Mouse (Mus musculus): ENCODE data around the gene Gm20661. TPM values are rescaled to one million over a fixed set of nuclear protein-coding genes. Genes with fewer than 3 reads are reported as not detected.
A peak's percentile ranks its signal among the peaks of the same experiment; 100 is the strongest.

Gene Gm20661
- polyA plus RNA-seq, 1 experiment, result not detected

- H3K79me2 ChIP-seq (ENCODE audit: control insufficient read depth, insufficient read depth), result no peaks in the 10 kb centered on the region
- H3K4me3 ChIP-seq, result no peak overlapping the region
- H3K27me3 ChIP-seq (ENCODE audit: control insufficient read depth, insufficient read depth, insufficient read length), result peaks cover 22% of the 10 kb centered on the region
- H3ac ChIP-seq (ENCODE audit: control insufficient read depth, insufficient read length), result no peak overlapping the region
- no peaks in the 10 kb centered on the region for H3K36me3 ChIP-seq (ENCODE audit: control insufficient read depth, insufficient read depth)
- no peak overlapping the region for H3K4me2 ChIP-seq (ENCODE audit: low read depth)
- TF ChIP-seq MAX (IDR thresholded peaks at IDR 0.05; ENCODE audit: low read depth) (no peak), USF1 (IDR thresholded peaks at IDR 0.05; ENCODE audit: low read depth) (no peak), POLR2AphosphoS2 (IDR thresholded peaks at IDR 0.05; ENCODE audit: insufficient read length, low read depth) (no peak), TCF3 (IDR thresholded peaks at IDR 0.05; ENCODE audit: insufficient read length, low read depth) (no peak), TCF12 (IDR thresholded peaks at IDR 0.05; ENCODE audit: insufficient read depth, poor library complexity, severe bottlenecking) (no peak), SRF (IDR thresholded peaks at IDR 0.05; ENCODE audit: control insufficient read depth, insufficient read length, low read depth) (no peak), REST (IDR thresholded peaks at IDR 0.05; ENCODE audit: insufficient read depth, insufficient read length) (no peak), CEBPB (IDR thresholded peaks at IDR 0.05; ENCODE audit: insufficient read depth, poor library complexity, severe bottlenecking) (no peak), MYOD1 (IDR thresholded peaks at IDR 0.05; ENCODE audit: control insufficient read depth in 1 of 3, insufficient read length in 2 of 3, low read depth in 2 of 3) (no peak), POLR2A (IDR thresholded peaks at IDR 0.05; ENCODE audit: insufficient read length, low read depth) (no peak), MYOG (IDR thresholded peaks at IDR 0.05; ENCODE audit: control insufficient read depth in 1 of 3, insufficient read depth in 1 of 3, insufficient read length in 2 of 3, low read depth in 2 of 3) (no peak), E2F4 (IDR thresholded peaks at IDR 0.05; ENCODE audit: insufficient read depth) (no peak)
Observed at GRCm38 (mm10) chr9:107993013-107993412, 10.2 kb downstream of the Gm20661 start.

- Histone ChIP-seq H3K27me3 (ENCODE audit: control insufficient read depth, insufficient read depth, insufficient read length) (peaks cover 37% of the 10 kb centered on the region), H3ac (ENCODE audit: control insufficient read depth, insufficient read length) (no peak overlapping the region), H3K36me3 (ENCODE audit: control insufficient read depth, insufficient read depth) (no peaks in the 10 kb centered on the region), H3K4me3 (no peak overlapping the region), H3K79me2 (ENCODE audit: control insufficient read depth, insufficient read depth) (no peaks in the 10 kb centered on the region), H3K4me2 (ENCODE audit: low read depth) (no peak overlapping the region)
- TF ChIP-seq TCF12 (IDR thresholded peaks at IDR 0.05; ENCODE audit: insufficient read depth, poor library complexity, severe bottlenecking) (no peak), E2F4 (IDR thresholded peaks at IDR 0.05; ENCODE audit: insufficient read depth) (no peak), POLR2A (IDR thresholded peaks at IDR 0.05; ENCODE audit: insufficient read length, low read depth) (no peak)
Observed at GRCm38 (mm10) chr9:107994464-107994863, 11.6 kb downstream of the Gm20661 start.

DNA sequence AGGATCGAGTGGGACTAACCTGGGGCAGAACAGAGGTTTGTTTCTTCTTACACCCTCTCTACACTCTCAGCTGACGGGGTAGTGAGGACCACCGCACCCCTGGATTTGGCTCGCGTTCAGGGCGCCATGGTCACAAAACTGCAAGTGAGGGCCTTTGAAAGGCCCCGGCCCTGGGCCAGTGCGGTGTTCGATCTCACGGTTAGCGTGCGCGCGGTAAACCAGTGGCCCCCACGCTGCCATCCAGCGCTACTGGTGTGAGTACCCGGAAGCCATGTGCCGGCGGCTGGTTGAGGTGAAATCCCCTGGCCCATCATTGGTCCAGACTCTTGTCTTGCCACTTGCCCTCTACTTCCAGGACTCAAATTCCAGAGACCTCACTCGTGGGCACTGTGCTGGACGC is 12.7 kb downstream of the Gm20661 start:
- Histone ChIP-seq H3K79me2 (ENCODE audit: control insufficient read depth, insufficient read depth) (no peaks in the 10 kb centered on the region), H3K27me3 (ENCODE audit: control insufficient read depth, insufficient read depth, insufficient read length) (peaks cover 40% of the 10 kb centered on the region), H3K4me2 (ENCODE audit: low read depth) (no peak overlapping the region), H3K4me3 (no peak overlapping the region), H3K36me3 (ENCODE audit: control insufficient read depth, insufficient read depth) (no peaks in the 10 kb centered on the region), H3ac (ENCODE audit: control insufficient read depth, insufficient read length) (no peak overlapping the region)
- TF ChIP-seq USF1 (IDR thresholded peaks at IDR 0.05; ENCODE audit: low read depth) (no peak), TCF12 (IDR thresholded peaks at IDR 0.05; ENCODE audit: insufficient read depth, poor library complexity, severe bottlenecking) (no peak), REST (IDR thresholded peaks at IDR 0.05; ENCODE audit: insufficient read depth, insufficient read length) (no peak), MAX (IDR thresholded peaks at IDR 0.05; ENCODE audit: low read depth) (no peak), TCF3 (IDR thresholded peaks at IDR 0.05; ENCODE audit: insufficient read length, low read depth) (no peak), CEBPB (IDR thresholded peaks at IDR 0.05; ENCODE audit: insufficient read depth, poor library complexity, severe bottlenecking) (no peak)

DNA sequence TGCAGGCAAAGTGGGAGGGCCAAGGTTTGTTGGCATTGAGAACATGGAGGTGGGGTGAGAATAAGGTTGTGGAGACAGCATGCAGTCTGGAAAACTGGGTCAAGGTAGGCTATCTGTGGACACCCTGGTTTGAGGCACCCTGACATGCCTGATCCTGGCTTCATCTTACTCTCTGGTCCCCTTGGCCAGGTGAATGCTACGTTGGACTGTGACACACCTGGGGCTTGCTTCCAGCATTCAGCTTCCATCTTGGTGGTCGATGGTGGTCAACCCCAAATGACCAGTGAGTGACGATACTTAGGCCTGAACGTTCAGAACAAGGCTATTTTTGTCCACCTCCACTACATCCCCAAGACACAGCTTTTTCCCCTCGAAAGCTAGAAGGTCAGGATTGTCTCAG is 13.2 kb downstream of the Gm20661 start, which contains the start of gene Gm20662:
Gene Gm20662 (plus strand): TSS at position 301 of the 400 bp plus-strand sequence.
- H3K4me3 ChIP-seq, result no peak within 1 kb of the TSS
- TF ChIP-seq E2F4 (IDR thresholded peaks at IDR 0.05; ENCODE audit: insufficient read depth) (no peak), SRF (IDR thresholded peaks at IDR 0.05; ENCODE audit: control insufficient read depth, insufficient read length, low read depth) (no peak), MYOG (IDR thresholded peaks at IDR 0.05; ENCODE audit: control insufficient read depth in 1 of 3, insufficient read depth in 1 of 3, insufficient read length in 2 of 3, low read depth in 2 of 3) (no peak), MAX (IDR thresholded peaks at IDR 0.05; ENCODE audit: low read depth) (no peak), CEBPB (IDR thresholded peaks at IDR 0.05; ENCODE audit: insufficient read depth, poor library complexity, severe bottlenecking) (no peak), POLR2AphosphoS2 (IDR thresholded peaks at IDR 0.05; ENCODE audit: insufficient read length, low read depth) (no peak), MYOD1 (IDR thresholded peaks at IDR 0.05; ENCODE audit: control insufficient read depth in 1 of 3, insufficient read length in 2 of 3, low read depth in 2 of 3) (no peak), TCF12 (IDR thresholded peaks at IDR 0.05; ENCODE audit: insufficient read depth, poor library complexity, severe bottlenecking) (no peak), TCF3 (IDR thresholded peaks at IDR 0.05; ENCODE audit: insufficient read length, low read depth) (no peak), USF1 (IDR thresholded peaks at IDR 0.05; ENCODE audit: low read depth) (no peak), POLR2A (IDR thresholded peaks at IDR 0.05; ENCODE audit: insufficient read length, low read depth) (no peak), REST (IDR thresholded peaks at IDR 0.05; ENCODE audit: insufficient read depth, insufficient read length) (no peak)
- no peaks in the 10 kb centered on the region for H3K79me2 ChIP-seq (ENCODE audit: control insufficient read depth, insufficient read depth)
- H3K27me3 ChIP-seq (ENCODE audit: control insufficient read depth, insufficient read depth, insufficient read length), result peaks cover 40% of the 10 kb centered on the region
- no peaks in the 10 kb centered on the region for H3K36me3 ChIP-seq (ENCODE audit: control insufficient read depth, insufficient read depth)
- no peak within 1 kb of the TSS for H3K4me2 ChIP-seq (ENCODE audit: low read depth)
- H3ac ChIP-seq (ENCODE audit: control insufficient read depth, insufficient read length), result no peak within 1 kb of the TSS

DNA sequence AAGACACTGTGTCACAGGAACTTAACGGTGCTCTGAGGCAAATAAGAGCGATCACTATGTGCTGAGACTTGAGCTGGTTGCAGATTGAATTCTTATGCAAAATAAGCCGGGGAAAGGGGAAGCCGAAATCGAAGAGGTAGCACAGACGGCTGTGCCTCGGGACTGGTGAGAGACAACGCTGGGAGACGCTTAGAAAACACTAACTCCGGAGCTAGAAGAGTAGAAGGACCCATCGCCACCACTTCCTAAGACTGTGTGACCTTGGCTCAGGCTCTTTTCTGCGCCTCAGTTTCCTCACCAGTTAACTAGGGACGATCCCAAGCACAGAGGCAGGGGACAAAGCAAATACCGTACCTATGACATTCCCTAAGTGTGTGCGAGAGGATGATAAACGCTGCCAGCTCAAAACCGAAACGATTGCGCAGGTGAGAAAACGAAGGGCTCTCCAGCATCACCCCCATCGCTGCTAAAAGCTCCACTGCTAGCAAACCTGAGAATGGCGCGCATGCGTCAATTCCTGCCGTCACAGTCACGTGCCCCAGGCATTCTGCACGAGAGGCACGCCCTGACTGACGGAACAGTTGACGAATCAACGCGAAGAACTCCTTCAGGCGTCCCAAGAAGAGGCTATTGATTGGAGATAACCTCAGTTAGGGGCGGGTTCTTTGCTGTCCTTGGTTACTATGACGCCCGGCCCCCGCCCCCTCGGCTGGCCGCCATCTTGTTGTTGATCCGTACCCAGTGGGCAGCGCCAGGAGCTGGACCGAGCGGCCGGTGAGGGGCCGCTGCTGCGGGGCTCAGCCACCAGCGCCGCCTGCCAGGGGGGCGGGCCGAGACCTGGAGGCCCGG is 19.3 kb downstream of the Gm20661 start, which contains the start of gene Ip6k1:
Gene Ip6k1 (plus strand): TSS at position 580 of the 849 bp plus-strand sequence.
- TF ChIP-seq TCF3 (IDR thresholded peaks at IDR 0.05; ENCODE audit: insufficient read length, low read depth) (no peak), MYOG (IDR thresholded peaks at IDR 0.05; ENCODE audit: control insufficient read depth in 1 of 3, insufficient read depth in 1 of 3, insufficient read length in 2 of 3, low read depth in 2 of 3) (no peak), USF1 (IDR thresholded peaks at IDR 0.05; ENCODE audit: low read depth) (peak; percentile 100), E2F4 (IDR thresholded peaks at IDR 0.05; ENCODE audit: insufficient read depth) (no peak), POLR2A (IDR thresholded peaks at IDR 0.05; ENCODE audit: insufficient read length, low read depth) (peak; percentile 87), MAX (IDR thresholded peaks at IDR 0.05; ENCODE audit: low read depth) (no peak), CEBPB (IDR thresholded peaks at IDR 0.05; ENCODE audit: insufficient read depth, poor library complexity, severe bottlenecking) (no peak), REST (IDR thresholded peaks at IDR 0.05; ENCODE audit: insufficient read depth, insufficient read length) (no peak), TCF12 (IDR thresholded peaks at IDR 0.05; ENCODE audit: insufficient read depth, poor library complexity, severe bottlenecking) (no peak), SRF (IDR thresholded peaks at IDR 0.05; ENCODE audit: control insufficient read depth, insufficient read length, low read depth) (peak; percentile 19), MYOD1 (IDR thresholded peaks at IDR 0.05; ENCODE audit: control insufficient read depth in 1 of 3, insufficient read length in 2 of 3, low read depth in 2 of 3) (no peak), POLR2AphosphoS2 (IDR thresholded peaks at IDR 0.05; ENCODE audit: insufficient read length, low read depth) (peak; percentile 82)
- Histone ChIP-seq H3K27me3 (ENCODE audit: control insufficient read depth, insufficient read depth, insufficient read length) (peaks cover 25% of the 10 kb centered on the region), H3K36me3 (ENCODE audit: control insufficient read depth, insufficient read depth) (no peaks in the 10 kb centered on the region), H3K4me2 (ENCODE audit: low read depth) (peak within 1 kb of the TSS; percentile 94), H3K79me2 (ENCODE audit: control insufficient read depth, insufficient read depth) (peaks cover 41% of the 10 kb centered on the region), H3ac (ENCODE audit: control insufficient read depth, insufficient read length) (peak within 1 kb of the TSS; percentile 62), H3K4me3 (peak within 1 kb of the TSS; percentile 45)

Measured in myocyte (in vitro differentiated cells).